24 mouse cellular contexts compared by ENCODE assay signal in genomic region chr14:54920076-54920685, GRCm38 (mm10). TPM values are rescaled to one million over a fixed set of nuclear protein-coding genes. Genes with fewer than 3 reads are reported as not detected.
A peak's percentile ranks its signal among the peaks of the same experiment; 100 is the strongest.
DNase-seq lines count a peak whose midpoint lies in the region; ATAC-seq lines count a peak whose summit lies in the region.
"Had no signal": no experiment of that assay in that cellular context is flagged by ENCODE, and none has a peak within 500 bp of the region (broad histone marks: within the 10 kb centered on the region; RNA-seq: fewer than 3 reads in every experiment).

No protein-coding gene starts in this region.

- H3K4me2 ChIP-seq in embryonic facial prominence, embryonic 13.5 days, result no peak overlapping the region
- H3K4me2 ChIP-seq in hindbrain, embryonic 16.5 days (ENCODE audit: low read length), result no peak overlapping the region
- H3K4me2 ChIP-seq: forebrain, embryonic 13.5 days; forebrain, embryonic 15.5 days had no signal

- no peaks in the 10 kb centered on the region for H3K27me3 ChIP-seq in embryonic facial prominence, embryonic 13.5 days
- H3K27me3 ChIP-seq in embryonic facial prominence, embryonic 10.5 days (replicated peaks; ENCODE audit: low read depth, poor library complexity, severe bottlenecking), result no peaks in the 10 kb centered on the region
- no peaks in the 10 kb centered on the region for H3K27me3 ChIP-seq in hindbrain, embryonic 10.5 days (ENCODE audit: insufficient read depth, poor library complexity, severe bottlenecking)
- no peaks in the 10 kb centered on the region for H3K27me3 ChIP-seq in hindbrain, embryonic 16.5 days (replicated peaks; ENCODE audit: control insufficient read depth, insufficient read depth, low read length)
- H3K27me3 ChIP-seq: forebrain, embryonic 13.5 days; forebrain, embryonic 15.5 days had no signal

- peaks cover 78% of the 10 kb centered on the region for H3K36me3 ChIP-seq in embryonic facial prominence, embryonic 13.5 days
- peaks cover 86% of the 10 kb centered on the region for H3K36me3 ChIP-seq in embryonic facial prominence, embryonic 10.5 days (replicated peaks)
- H3K36me3 ChIP-seq in hindbrain, embryonic 10.5 days, result peaks cover 81% of the 10 kb centered on the region
- peaks cover 13% of the 10 kb centered on the region for H3K36me3 ChIP-seq in hindbrain, embryonic 16.5 days (ENCODE audit: control insufficient read depth, insufficient read depth, low read length)
- H3K36me3 ChIP-seq: G1E had no signal

- no peak overlapping the region for H3K27ac ChIP-seq in embryonic facial prominence, embryonic 13.5 days
- no peak overlapping the region for H3K27ac ChIP-seq in embryonic facial prominence, embryonic 10.5 days (replicated peaks)
- H3K27ac ChIP-seq in hindbrain, embryonic 10.5 days, result 0 out of 2 replicates have a peak overlapping the region, but pooled peaks have one; percentile 16
- H3K27ac ChIP-seq in hindbrain, embryonic 16.5 days (ENCODE audit: low read depth, low read length), result no peak overlapping the region
- H3K27ac ChIP-seq: forebrain, embryonic 13.5 days; forebrain, embryonic 15.5 days had no signal

- no peak for DNase-seq in embryonic facial prominence, embryonic 10.5 days (ENCODE audit: low spot score)
- no peak for DNase-seq in hindbrain, embryonic 10.5 days (ENCODE audit: low spot score)
- DNase-seq in kidney, postnatal 4 days, result peak; percentile 31 to 46
- no peak for DNase-seq in kidney, adult 9 months
- DNase-seq: adrenal gland, adult 8-10 months; adrenal gland, postnatal 14 days; adrenal gland, postnatal 36 days; B cell, adult 2 months; cerebellum, adult 11-12 months; cerebellum, adult 2 months; cerebellum, adult 9-10 months; cerebellum, postnatal 10 days; cerebellum, postnatal 25 days; forebrain, postnatal 0 days had no signal

- 93% methylated on average over 16 of the region's 16 CpGs for WGBS in embryonic facial prominence, embryonic 13.5 days
- 93% methylated on average over 16 of the region's 16 CpGs for WGBS in embryonic facial prominence, embryonic 10.5 days
- WGBS in hindbrain, embryonic 10.5 days, result 94% methylated on average over 16 of the region's 16 CpGs
- 91% methylated on average over 16 of the region's 16 CpGs for WGBS in hindbrain, embryonic 16.5 days

- H3K9me3 ChIP-seq in embryonic facial prominence, embryonic 13.5 days, result peaks cover 18% of the 10 kb centered on the region
- peaks cover 20% of the 10 kb centered on the region for H3K9me3 ChIP-seq in embryonic facial prominence, embryonic 10.5 days
- H3K9me3 ChIP-seq in hindbrain, embryonic 10.5 days, result peaks cover 21% of the 10 kb centered on the region
- peaks cover 13% of the 10 kb centered on the region for H3K9me3 ChIP-seq in hindbrain, embryonic 16.5 days (ENCODE audit: control insufficient read depth, low read length)
- H3K9me3 ChIP-seq: G1E had no signal

- no peak overlapping the region for H3K4me3 ChIP-seq in embryonic facial prominence, embryonic 13.5 days
- no peak overlapping the region for H3K4me3 ChIP-seq in embryonic facial prominence, embryonic 10.5 days
- H3K4me3 ChIP-seq in hindbrain, embryonic 10.5 days, result no peak overlapping the region
- no peak overlapping the region for H3K4me3 ChIP-seq in hindbrain, embryonic 16.5 days (ENCODE audit: low read length)
- H3K4me3 ChIP-seq: forebrain, embryonic 13.5 days; forebrain, embryonic 15.5 days had no signal

- no peak for ATAC-seq in embryonic facial prominence, embryonic 13.5 days (ENCODE audit: insufficient number of reproducible peaks, insufficient read depth, low FRiP score, low TSS enrichment, low read depth)
- ATAC-seq in hindbrain, embryonic 16.5 days, result no peak
- ATAC-seq: activated CD4-positive, CD25-positive, alpha-beta regulatory T cell, adult 4 months; CD4-positive, CD25-positive, alpha-beta regulatory T cell, adult 4 months; forebrain, embryonic 13.5 days; forebrain, embryonic 15.5 days; forebrain, postnatal 0 days; Patski had no signal

- peak overlapping the region; percentile 36; the same call in 1 of the 2 replicates for H3K9ac ChIP-seq in embryonic facial prominence, embryonic 13.5 days
- no peak overlapping the region for H3K9ac ChIP-seq in hindbrain, embryonic 16.5 days (ENCODE audit: low read depth, low read length)
- H3K9ac ChIP-seq: forebrain, embryonic 13.5 days; forebrain, embryonic 15.5 days; forebrain, postnatal 0 days had no signal

- peaks cover 17% of the 10 kb centered on the region for H3K4me1 ChIP-seq in embryonic facial prominence, embryonic 13.5 days
- H3K4me1 ChIP-seq in embryonic facial prominence, embryonic 10.5 days, result peaks cover 25% of the 10 kb centered on the region
- peaks cover 22% of the 10 kb centered on the region for H3K4me1 ChIP-seq in hindbrain, embryonic 10.5 days (replicated peaks)
- no peaks in the 10 kb centered on the region; the same call in none of the 2 replicates for H3K4me1 ChIP-seq in hindbrain, embryonic 16.5 days (ENCODE audit: control insufficient read depth, insufficient read depth, low read depth, low read length)

RNA-seq across cellular contexts. Expression of gene Efs, which starts 5.7 kb away (rescaled TPM):
- polyA plus RNA-seq in embryonic facial prominence, embryonic 13.5 days (2015; fragmentation: Nextera tagmentation; extraction: Ambion mirVana), result 50.3 and 50.9 TPM in 2 replicates
- polyA plus RNA-seq in embryonic facial prominence, embryonic 10.5 days (2016; fragmentation: Nextera tagmentation; extraction: Ambion mirVana), result 42.4 and 42.9 TPM in 2 replicates
- polyA plus RNA-seq in hindbrain, embryonic 10.5 days (2016; fragmentation: Nextera tagmentation; extraction: Ambion mirVana), result 36.5 and 40.0 TPM in 2 replicates
- polyA plus RNA-seq in hindbrain, embryonic 16.5 days (2015; fragmentation: Nextera tagmentation; extraction: Ambion mirVana), result 14.2 and 15.5 TPM in 2 replicates
- polyA plus RNA-seq: activated CD4-positive, CD25-positive, alpha-beta regulatory T cell, adult 4 months; CD4-positive, CD25-positive, alpha-beta regulatory T cell, adult 4 months; G1E; Patski had no signal

RNA-seq across cellular contexts. Expression of gene Slc22a17, which starts 7.2 kb away (rescaled TPM):
- 74.3 and 84.7 TPM in 2 replicates for polyA plus RNA-seq in embryonic facial prominence, embryonic 13.5 days (2015; fragmentation: Nextera tagmentation; extraction: Ambion mirVana)
- polyA plus RNA-seq in embryonic facial prominence, embryonic 10.5 days (2016; fragmentation: Nextera tagmentation; extraction: Ambion mirVana), result 41.4 and 45.7 TPM in 2 replicates
- 45.2 and 62.5 TPM in 2 replicates for polyA plus RNA-seq in hindbrain, embryonic 10.5 days (2016; fragmentation: Nextera tagmentation; extraction: Ambion mirVana)
- 254 and 275 TPM in 2 replicates for polyA plus RNA-seq in hindbrain, embryonic 16.5 days (2015; fragmentation: Nextera tagmentation; extraction: Ambion mirVana)

RNA-seq across cellular contexts. Expression of gene Il25, which starts 12.3 kb away (rescaled TPM):
- polyA plus RNA-seq in embryonic facial prominence, embryonic 13.5 days (2015; fragmentation: Nextera tagmentation; extraction: Ambion mirVana), result 0.25 TPM in 1 of 2 replicates, not detected in the other
- polyA plus RNA-seq in embryonic facial prominence, embryonic 10.5 days (2016; fragmentation: Nextera tagmentation; extraction: Ambion mirVana), result 0.14 TPM in 1 of 2 replicates, not detected in the other
- 0.24 TPM in 1 of 2 replicates, not detected in the other for polyA plus RNA-seq in hindbrain, embryonic 10.5 days (2016; fragmentation: Nextera tagmentation; extraction: Ambion mirVana)
- 1.3 TPM in 2 replicates for polyA plus RNA-seq in hindbrain, embryonic 16.5 days (2015; fragmentation: Nextera tagmentation; extraction: Ambion mirVana)
- polyA plus RNA-seq: activated CD4-positive, CD25-positive, alpha-beta regulatory T cell, adult 4 months; CD4-positive, CD25-positive, alpha-beta regulatory T cell, adult 4 months; embryonic facial prominence, embryonic 11.5 days; forebrain, embryonic 11.5 days; G1E; Patski had no signal

RNA-seq across cellular contexts. Expression of gene Cmtm5, which starts 15.9 kb away (rescaled TPM):
- 8.3 and 14.1 TPM in 2 replicates for polyA plus RNA-seq in embryonic facial prominence, embryonic 13.5 days (2015; fragmentation: Nextera tagmentation; extraction: Ambion mirVana)
- 2.2 and 2.7 TPM in 2 replicates for polyA plus RNA-seq in embryonic facial prominence, embryonic 10.5 days (2016; fragmentation: Nextera tagmentation; extraction: Ambion mirVana)
- polyA plus RNA-seq in hindbrain, embryonic 10.5 days (2016; fragmentation: Nextera tagmentation; extraction: Ambion mirVana), result 0.78 and 2.9 TPM in 2 replicates
- polyA plus RNA-seq in hindbrain, embryonic 16.5 days (2015; fragmentation: Nextera tagmentation; extraction: Ambion mirVana), result 17.0 and 28.5 TPM in 2 replicates
- polyA plus RNA-seq: CD4-positive, CD25-positive, alpha-beta regulatory T cell, adult 4 months; G1E; Patski had no signal

RNA-seq across cellular contexts. Expression of gene Pabpn1, which starts 27.9 kb away (rescaled TPM):
- 140 and 163 TPM in 2 replicates for polyA plus RNA-seq in embryonic facial prominence, embryonic 13.5 days (2015; fragmentation: Nextera tagmentation; extraction: Ambion mirVana)
- 173 TPM in 2 replicates for polyA plus RNA-seq in embryonic facial prominence, embryonic 10.5 days (2016; fragmentation: Nextera tagmentation; extraction: Ambion mirVana)
- polyA plus RNA-seq in hindbrain, embryonic 10.5 days (2016; fragmentation: Nextera tagmentation; extraction: Ambion mirVana), result 160 TPM in 2 replicates
- 127 and 130 TPM in 2 replicates for polyA plus RNA-seq in hindbrain, embryonic 16.5 days (2015; fragmentation: Nextera tagmentation; extraction: Ambion mirVana)

Comparison
In these comparisons a context has a peak if more than half of its experiments do, and no peak if none do; other contexts are left out.
1. DNase-seq: peak in kidney, postnatal 4 days (2 of 2); none in embryonic facial prominence, embryonic 10.5 days (single experiment), hindbrain, embryonic 10.5 days (single experiment) and kidney, adult 9 months (single experiment).